Mouse (Mus musculus) stomach, embryonic 14.5 days (tissue): ENCODE measurements around the gene Sycp3. TPM values are rescaled to one million over a fixed set of nuclear protein-coding genes. Genes with fewer than 3 reads are reported as not detected.
"Not testable (repeated sequence)": the region's sequence is repeated elsewhere in the genome, so short reads cannot be mapped to it uniquely, and the experiment has no call there.

Experiments
- ATAC-seq: fragments of 200-750 bp; cut with Nextera tagmentation; 2 replicates; pipeline ENCODE4 v1.8.0; 2017; ENCODE audit warnings: low read depth, moderate TSS enrichment; ENCODE audit not compliant: insufficient number of reproducible peaks, insufficient read depth, low FRiP score
- H3K27ac ChIP-seq: fragments of 300-500 bp; sonication (generic); 2 replicates; pipeline ENCODE4 v1.5.1; 2014; ENCODE audit warnings: mild to moderate bottlenecking, low read length, moderate library complexity, mixed read lengths
- H3K27me3 ChIP-seq: fragments of 300-500 bp; sonication (generic); 2 replicates; pipeline ENCODE4 v1.6.1; 2014; ENCODE audit warnings: low read length, control low read depth, mixed read lengths; ENCODE audit not compliant: control insufficient read depth, insufficient read depth
- H3K36me3 ChIP-seq: fragments of 300-500 bp; sonication (generic); 2 replicates; pipeline ENCODE4 v1.6.1; 2014; ENCODE audit warnings: mild to moderate bottlenecking, control low read depth, low read length, moderate library complexity, mixed read lengths; ENCODE audit not compliant: control insufficient read depth, insufficient read depth
- H3K4me1 ChIP-seq: fragments of 300-500 bp; sonication (generic); 2 replicates; pipeline ENCODE4 v1.6.1; 2014; ENCODE audit warnings: low read length, control low read depth, mixed read lengths; ENCODE audit not compliant: control insufficient read depth, insufficient read depth
- H3K4me2 ChIP-seq: fragments of 300-500 bp; sonication (generic); replicated peaks from 2 replicates; pipeline ENCODE4 v1.6.1; 2014; ENCODE audit warnings: low read depth, low read length, control low read depth
- H3K4me3 ChIP-seq: fragments of 300-500 bp; sonication (generic); 2 replicates; pipeline ENCODE4 v1.5.1; 2014; ENCODE audit warnings: low read depth, low read length, control low read depth
- H3K9ac ChIP-seq: fragments of 300-500 bp; sonication (generic); replicated peaks from 2 replicates; pipeline ENCODE4 v1.6.1; 2014; ENCODE audit warnings: low read depth, mild to moderate bottlenecking, control low read depth, low read length, moderate library complexity, mixed read lengths
- H3K9me3 ChIP-seq: fragments of 300-500 bp; sonication (generic); 2 replicates; pipeline ENCODE4 v1.6.1; 2016; ENCODE audit warnings: low read depth, low read length, control low read depth; ENCODE audit not compliant: control insufficient read depth
- WGBS: fragments of 180-500 bp; shearing (Covaris S2); extraction: QIAGEN DNeasy Blood & Tissue Kit; methylation state at CpG from one replicate; pipeline ENCODE4 v1.1.7; 2014; 5-methylcytosine and 5-hydroxymethylcytosine counted together
- polyA plus RNA-seq: library from polyadenylated mRNA; unstranded; fragments of >200 nt; fragmentation: Nextera tagmentation; extraction: Ambion mirVana; gene quantifications from 2 replicates; pipeline ENCODE4 v1.2.1, GENCODE M21; 2014

The Sycp3 gene
- polyA plus RNA-seq, 1 experiment from 2014 or later, result not detected

DNA sequence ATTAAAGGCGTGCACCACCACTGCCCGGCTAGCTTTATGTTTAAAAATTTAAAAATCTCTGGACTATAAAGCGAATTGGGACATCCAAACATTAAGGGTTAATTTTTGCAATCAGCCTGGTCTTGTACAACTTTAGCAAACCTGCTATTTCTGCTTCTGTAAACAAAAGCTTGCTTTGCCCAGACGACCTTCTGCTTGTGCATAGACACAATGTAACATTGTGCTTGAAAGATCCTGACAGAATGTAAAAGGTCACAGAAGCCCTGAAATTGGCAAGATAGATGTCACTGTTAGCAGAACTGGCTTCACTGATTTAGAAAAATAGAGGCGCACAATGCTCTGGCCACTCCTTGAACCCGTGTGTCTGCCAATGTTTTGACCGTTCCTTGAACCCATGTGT, 55.7 kb downstream of the Sycp3 start:
- H3K4me1 ChIP-seq, H3K27me3 ChIP-seq, H3K9me3 ChIP-seq, H3K9ac ChIP-seq, H3K36me3 ChIP-seq, H3K4me3 ChIP-seq, H3K27ac ChIP-seq, H3K4me2 ChIP-seq, ATAC-seq: not testable (repeated sequence)
- WGBS, result 81% methylated on average over 6 of the region's 7 CpGs

GRCm38 (mm10) chr10:88522795-88523194, 63.4 kb downstream of the Sycp3 start:
- 81% methylated on average over 8 of the region's 8 CpGs for WGBS
- H3K36me3 ChIP-seq, result no peaks in the 10 kb centered on the region
- no peaks in the 10 kb centered on the region for H3K27me3 ChIP-seq
- no peaks in the 10 kb centered on the region for H3K4me1 ChIP-seq
- no peak overlapping the region for H3K9ac ChIP-seq
- no peak for ATAC-seq
- no peak overlapping the region for H3K4me3 ChIP-seq
- no peaks in the 10 kb centered on the region for H3K9me3 ChIP-seq
- no peak overlapping the region for H3K4me2 ChIP-seq
- no peak overlapping the region for H3K27ac ChIP-seq

Other genes with a start within 250 kb of the Sycp3 start
- 2.7 and 3.3 TPM in 2 replicates for gene Dram1, start 80.5 kb upstream of the Sycp3 start, polyA plus RNA-seq
- 10.7 and 11.1 TPM in 2 replicates for gene Gnptab, start 80.4 kb upstream of the Sycp3 start, polyA plus RNA-seq
- gene Chpt1, start 44.5 kb downstream of the Sycp3 start, polyA plus RNA-seq, result 13.4 and 14.6 TPM in 2 replicates
- 0.33 and 0.67 TPM in 2 replicates for gene Mybpc1, start 145.6 kb downstream of the Sycp3 start, polyA plus RNA-seq
- gene Spic, start 225.4 kb downstream of the Sycp3 start, polyA plus RNA-seq, result 0.26 and 0.32 TPM in 2 replicates